Mouse (Mus musculus) heart, adult 2 months (tissue): ENCODE results near the gene Gast.

ENCODE experiments used
- EP300 ChIP-seq: fragments of 200-500 bp; IDR thresholded peaks from 2 replicates; pipeline ENCODE4 v1.6.1; 2011; ENCODE audit warnings: low read depth, low read length, control low read depth; ENCODE audit not compliant: insufficient read depth
- POLR2A ChIP-seq: fragments of 200-500 bp; IDR thresholded peaks from 2 replicates; pipeline ENCODE4 v1.6.1; 2011; ENCODE audit warnings: mild to moderate bottlenecking, low read depth, low read length, control low read depth; ENCODE audit not compliant: insufficient read depth

DNA sequence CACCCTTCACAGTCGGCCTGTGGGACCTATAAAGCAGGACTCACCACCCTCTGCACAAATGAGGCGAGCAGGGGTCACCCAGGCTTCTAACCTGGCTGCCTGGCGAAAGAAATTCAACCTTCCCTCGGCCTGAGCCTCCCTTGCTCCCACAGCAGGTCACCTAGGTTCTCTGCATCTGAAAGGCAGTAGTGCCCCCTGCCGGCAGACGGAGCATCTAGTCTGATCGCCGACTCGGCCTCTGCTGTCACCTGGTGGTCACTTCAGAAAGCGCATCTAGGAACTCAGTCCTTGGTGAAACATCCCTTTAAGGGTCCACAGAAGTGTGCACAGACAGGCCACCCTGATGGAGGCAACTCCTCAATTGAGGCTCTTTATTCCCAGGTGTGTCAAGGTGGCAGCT lies 38.9 kb upstream of the Gast start:
- TF ChIP-seq POLR2A (no peak), EP300 (peak; percentile 93)
